Mouse (Mus musculus): ENCODE measurements around the gene Cadm3. TPM values are rescaled to one million over a fixed set of nuclear protein-coding genes. Genes with fewer than 3 reads are reported as not detected.
"Not testable (repeated sequence)": the region's sequence is repeated elsewhere in the genome, so short reads cannot be mapped to it uniquely, and the experiment has no call there.

Cadm3 gene
- polyA plus RNA-seq, 1 experiment from 2014 or later = not detected

DNA sequence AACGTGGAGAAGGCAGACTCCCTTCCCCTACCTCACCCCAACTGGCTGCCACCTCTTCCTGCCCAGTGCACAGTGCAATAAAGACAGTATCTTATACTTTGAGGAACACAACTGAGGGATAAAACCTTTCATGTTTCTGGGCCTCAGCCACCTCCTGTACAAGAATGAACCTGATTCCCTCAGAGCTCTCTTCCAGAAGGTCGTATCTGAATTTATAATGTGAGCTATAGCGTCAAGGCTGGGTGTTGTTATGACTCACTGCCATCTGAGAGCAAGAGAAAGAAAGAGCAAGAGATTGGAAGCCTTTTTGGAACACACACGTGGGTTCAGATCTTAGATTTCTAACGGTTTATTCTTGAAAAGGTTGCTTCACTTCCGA lies 45.3 kb downstream of the Cadm3 start:
- H3K36me3 ChIP-seq (ENCODE audit: inconsistent target) = no peaks in the 10 kb centered on the region
- no peak overlapping the region for H3K4me3 ChIP-seq (ENCODE audit: inconsistent target)
- no peaks in the 10 kb centered on the region for H3K79me2 ChIP-seq (ENCODE audit: inconsistent target)
- H3K27ac ChIP-seq = no peak overlapping the region
- WGBS (ENCODE audit: missing documents) = 68% methylated on average over 6 of the region's 6 CpGs

- no peak overlapping the region for H3K27ac ChIP-seq
- 90% methylated on average over 8 of the region's 8 CpGs for WGBS (ENCODE audit: missing documents)
- H3K4me3 ChIP-seq (ENCODE audit: inconsistent target) = no peak overlapping the region
These were observed 45.8 kb downstream of the Cadm3 start for GRCm38 (mm10) chr1:173321593-173322248.

GRCm38 (mm10) chr1:173317925-173318477 lies 49.5 kb downstream of the Cadm3 start:
- H3K79me2 ChIP-seq (ENCODE audit: inconsistent target) = no peaks in the 10 kb centered on the region
- no peak overlapping the region for H3K4me3 ChIP-seq (ENCODE audit: inconsistent target)
- H3K27ac ChIP-seq = no peak overlapping the region
- H3K36me3 ChIP-seq (ENCODE audit: inconsistent target) = no peaks in the 10 kb centered on the region
- WGBS (ENCODE audit: missing documents) = 91% methylated on average over 2 of the region's 2 CpGs

More at GRCm38 (mm10) chr1:173321593-173322248, 45.8 kb downstream of the Cadm3 start:
- Histone ChIP-seq H3K79me2 (ENCODE audit: inconsistent target) (no peaks in the 10 kb centered on the region), H3K36me3 (ENCODE audit: inconsistent target) (no peaks in the 10 kb centered on the region)

- H3K36me3 ChIP-seq (ENCODE audit: inconsistent target) = no peaks in the 10 kb centered on the region
- H3K79me2 ChIP-seq (ENCODE audit: inconsistent target) = no peaks in the 10 kb centered on the region
- WGBS (ENCODE audit: missing documents) = 92% methylated on average over 3 of the region's 3 CpGs
- H3K4me3 ChIP-seq (ENCODE audit: inconsistent target) = no peak overlapping the region
- H3K27ac ChIP-seq = no peak overlapping the region
These were observed 51.8 kb downstream of the Cadm3 start for GRCm38 (mm10) chr1:173315725-173316124.

- H3K36me3 ChIP-seq (ENCODE audit: inconsistent target); H3K79me2 ChIP-seq (ENCODE audit: inconsistent target); H3K4me3 ChIP-seq (ENCODE audit: inconsistent target); H3K27ac ChIP-seq: not testable (repeated sequence)
- WGBS (ENCODE audit: missing documents) = 25% methylated on average over 7 of the region's 7 CpGs
These were observed 53.9 kb downstream of the Cadm3 start for GRCm38 (mm10) chr1:173313535-173314050.

- not testable (repeated sequence) for H3K79me2 ChIP-seq (ENCODE audit: inconsistent target); H3K27ac ChIP-seq; H3K4me3 ChIP-seq (ENCODE audit: inconsistent target); H3K36me3 ChIP-seq (ENCODE audit: inconsistent target)
- WGBS (ENCODE audit: missing documents) = 89% methylated on average over 2 of the region's 3 CpGs
These were observed 64.7 kb downstream of the Cadm3 start for GRCm38 (mm10) chr1:173302795-173303194.

Other genes with a start within 250 kb of the Cadm3 start
- not detected in 3 replicates for gene Olfr1408, start 230.3 kb downstream of the Cadm3 start, polyA plus RNA-seq (2018)
- not detected in 3 replicates for gene Olfr1406, start 177.1 kb downstream of the Cadm3 start, polyA plus RNA-seq (2018)
- gene Olfr218, start 169.9 kb downstream of the Cadm3 start, polyA plus RNA-seq (2018) = not detected in 3 replicates
- not detected in 3 replicates for gene Olfr1404, start 155.3 kb downstream of the Cadm3 start, polyA plus RNA-seq (2018)
- gene Fcer1a, start 140.5 kb downstream of the Cadm3 start, polyA plus RNA-seq (2018) = not detected in 3 replicates
- not detected in 3 replicates for gene Olfr418, start 101.7 kb downstream of the Cadm3 start, polyA plus RNA-seq (2018)
- not detected in 3 replicates for gene Mptx2, start 89.9 kb downstream of the Cadm3 start, polyA plus RNA-seq (2018)
- not detected in 3 replicates for gene Ackr1, start 33.9 kb downstream of the Cadm3 start, polyA plus RNA-seq (2018)
- gene Aim2, start 16.8 kb downstream of the Cadm3 start, polyA plus RNA-seq (2018) = 44.1 to 91.8 TPM (median 78.5 TPM) in 3 replicates
- gene Ifi206, start 123.3 kb upstream of the Cadm3 start, polyA plus RNA-seq (2018) = 25.2 to 49.7 TPM (median 27.2 TPM) in 3 replicates
- 0.47 to 1.00 TPM (median 0.48 TPM) in 3 replicates for gene Ifi214, start 168.3 kb upstream of the Cadm3 start, polyA plus RNA-seq (2018)
- 21.9 to 62.9 TPM (median 23.1 TPM) in 3 replicates for gene Ifi213, start 231.6 kb upstream of the Cadm3 start, polyA plus RNA-seq (2018)